Mouse (Mus musculus) thymus, adult 2 months (tissue): ENCODE results near the gene Clmp.

Source experiments
- CTCF ChIP-seq: fragments of 200-500 bp; IDR thresholded peaks from 2 replicates; pipeline ENCODE4 v1.5.1; 2012; ENCODE audit warnings: mild to moderate bottlenecking, control low read depth, low read length, moderate library complexity, borderline replicate concordance; ENCODE audit not compliant: control insufficient read depth, poor library complexity, insufficient read depth; ENCODE audit errors: extremely low read depth
- POLR2A ChIP-seq: fragments of 200-500 bp; IDR thresholded peaks from 2 replicates; pipeline ENCODE4 v1.6.1; 2012; ENCODE audit warnings: mild to moderate bottlenecking, low read length, control low read depth, moderate library complexity; ENCODE audit not compliant: control insufficient read depth, poor library complexity, insufficient read depth; ENCODE audit errors: extremely low read depth

DNA sequence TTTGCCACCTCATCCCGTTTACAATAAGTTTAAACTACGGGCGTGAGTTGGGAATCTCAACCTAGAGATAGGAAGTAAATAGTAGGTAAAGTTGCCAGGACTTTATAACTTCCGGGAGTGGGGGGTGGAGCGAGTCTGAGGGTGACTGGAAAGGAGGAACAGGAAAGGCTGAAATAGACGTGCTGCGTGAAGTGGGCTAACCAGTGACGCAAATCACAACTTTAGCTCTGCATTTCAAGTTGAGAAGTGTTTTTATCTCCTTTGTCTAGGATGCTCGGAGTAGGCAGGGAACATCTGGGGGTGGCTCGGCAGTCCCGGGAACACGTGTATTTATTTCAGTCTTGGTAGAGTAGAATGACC is 79.8 kb downstream of the Clmp start:
- TF ChIP-seq CTCF = no peak
- TF ChIP-seq POLR2A = no peak
